Mouse (Mus musculus): Measurements from ENCODE around the gene Rbl2. TPM values are rescaled to one million over a fixed set of nuclear protein-coding genes. Genes with fewer than 3 reads are reported as not detected.
A peak's percentile ranks its signal among the peaks of the same experiment; 100 is the strongest.

Rbl2 gene
- total RNA-seq, 2 experiments from 2014 or later, result 39.1 to 43.1 TPM

- DNase-seq (ENCODE audit: extremely low spot score in 1 of 2, low spot score in 2 of 2), result no peak
- TF ChIP-seq CTCF (IDR thresholded peaks at IDR 0.05), result no peak
- Histone ChIP-seq H3K27ac (no peak overlapping the region), H3K4me3 (no peak overlapping the region)
- intact Hi-C loops (cut with DNase I), result no loop called here
These were observed 44.6 kb downstream of the Rbl2 start for GRCm38 (mm10) chr8:91114428-91114827.

GRCm38 (mm10) chr8:91114910-91115309 is 45.1 kb downstream of the Rbl2 start:
- no peak for TF ChIP-seq CTCF (IDR thresholded peaks at IDR 0.05)
- intact Hi-C loops (cut with DNase I), result no loop called here
- no peak for DNase-seq (ENCODE audit: extremely low spot score in 1 of 2, low spot score in 2 of 2)
- Histone ChIP-seq H3K4me3 (no peak overlapping the region), H3K27ac (no peak overlapping the region)

- intact Hi-C loops (cut with DNase I), result no loop called here
- Histone ChIP-seq H3K27ac (no peak overlapping the region), H3K4me3 (no peak overlapping the region)
- TF ChIP-seq CTCF (IDR thresholded peaks at IDR 0.05), result peak; percentile 4
- no peak for DNase-seq (ENCODE audit: extremely low spot score in 1 of 2, low spot score in 2 of 2)
These were observed 47.7 kb downstream of the Rbl2 start for GRCm38 (mm10) chr8:91117537-91117936.

GRCm38 (mm10) chr8:91118131-91118530 is 48.3 kb downstream of the Rbl2 start:
- H3K4me3 ChIP-seq, result no peak overlapping the region
- peak; percentile 56 for TF ChIP-seq CTCF (IDR thresholded peaks at IDR 0.05)
- no peak overlapping the region for H3K27ac ChIP-seq
- intact Hi-C loops (cut with DNase I), result no loop called here
- DNase-seq (ENCODE audit: extremely low spot score in 1 of 2, low spot score in 2 of 2), result no peak

- TF ChIP-seq CTCF (IDR thresholded peaks at IDR 0.05), result no peak
- no peak for DNase-seq (ENCODE audit: extremely low spot score in 1 of 2, low spot score in 2 of 2)
- no peak overlapping the region for H3K4me3 ChIP-seq
- intact Hi-C loops (cut with DNase I), result no loop called here
- H3K27ac ChIP-seq, result no peak overlapping the region
These were observed 54.5 kb downstream of the Rbl2 start for GRCm38 (mm10) chr8:91124315-91124714.

- DNase-seq (ENCODE audit: extremely low spot score in 1 of 2, low spot score in 2 of 2), result peak in 1 of 2 experiments; percentile 36
- TF ChIP-seq CTCF (IDR thresholded peaks at IDR 0.05), result no peak
- intact Hi-C loops (cut with DNase I), result no loop called here
- Histone ChIP-seq H3K27ac (peak overlapping the region; percentile 36; the same call in 1 of the 2 replicates), H3K4me3 (no peak overlapping the region)
These were observed 56.9 kb downstream of the Rbl2 start for GRCm38 (mm10) chr8:91126786-91127185.

- H3K4me3 ChIP-seq, result peak overlapping the region; percentile 80
- no peak for TF ChIP-seq CTCF (IDR thresholded peaks at IDR 0.05)
- intact Hi-C loops (cut with DNase I), result no loop called here
- H3K27ac ChIP-seq, result no peak overlapping the region; the same call in 1 of the 2 replicates
- no peak for DNase-seq (ENCODE audit: extremely low spot score in 1 of 2, low spot score in 2 of 2)
These were observed 62.9 kb downstream of the Rbl2 start for GRCm38 (mm10) chr8:91132731-91133130.

GRCm38 (mm10) chr8:91133441-91134069 is 63.7 kb downstream of the Rbl2 start:
- peak overlapping the region; percentile 80 for H3K4me3 ChIP-seq
- peak overlapping the region; percentile 93 for H3K27ac ChIP-seq
- no peak for TF ChIP-seq CTCF (IDR thresholded peaks at IDR 0.05)
- intact Hi-C loops (cut with DNase I), result no loop called here
- DNase-seq (ENCODE audit: extremely low spot score in 1 of 2, low spot score in 2 of 2), result no peak

GRCm38 (mm10) chr8:91134070-91134475 is 64.2 kb downstream of the Rbl2 start:
- intact Hi-C loops (cut with DNase I), result no loop called here
- Histone ChIP-seq H3K4me3 (peak overlapping the region; percentile 80), H3K27ac (peak overlapping the region; percentile 90)
- DNase-seq (ENCODE audit: extremely low spot score in 1 of 2, low spot score in 2 of 2), result peak; percentile 100
- TF ChIP-seq CTCF (IDR thresholded peaks at IDR 0.05), result peak; percentile 37

- Histone ChIP-seq H3K27ac (peak overlapping the region; percentile 90), H3K4me3 (peak overlapping the region; percentile 31)
- intact Hi-C loops (cut with DNase I), result no loop called here
- DNase-seq (ENCODE audit: extremely low spot score in 1 of 2, low spot score in 2 of 2), result no peak
- no peak for TF ChIP-seq CTCF (IDR thresholded peaks at IDR 0.05)
These were observed 64.8 kb downstream of the Rbl2 start for GRCm38 (mm10) chr8:91134659-91135058.

- DNase-seq (ENCODE audit: extremely low spot score in 1 of 2, low spot score in 2 of 2), result no peak
- intact Hi-C loops (cut with DNase I), result no loop called here
- TF ChIP-seq CTCF (IDR thresholded peaks at IDR 0.05), result no peak
- no peak overlapping the region for H3K27ac ChIP-seq
- no peak overlapping the region for H3K4me3 ChIP-seq
These were observed 65.7 kb downstream of the Rbl2 start for GRCm38 (mm10) chr8:91135308-91136181.

GRCm38 (mm10) chr8:91140828-91141227 is 71.0 kb downstream of the Rbl2 start:
- Histone ChIP-seq H3K4me3 (no peak overlapping the region), H3K27ac (no peak overlapping the region)
- DNase-seq (ENCODE audit: extremely low spot score in 1 of 2, low spot score in 2 of 2), result no peak
- intact Hi-C loops (cut with DNase I), result no loop called here
- TF ChIP-seq CTCF (IDR thresholded peaks at IDR 0.05), result no peak
